Mouse (Mus musculus): Measurements from ENCODE around the gene Cacna2d3.

DNA sequence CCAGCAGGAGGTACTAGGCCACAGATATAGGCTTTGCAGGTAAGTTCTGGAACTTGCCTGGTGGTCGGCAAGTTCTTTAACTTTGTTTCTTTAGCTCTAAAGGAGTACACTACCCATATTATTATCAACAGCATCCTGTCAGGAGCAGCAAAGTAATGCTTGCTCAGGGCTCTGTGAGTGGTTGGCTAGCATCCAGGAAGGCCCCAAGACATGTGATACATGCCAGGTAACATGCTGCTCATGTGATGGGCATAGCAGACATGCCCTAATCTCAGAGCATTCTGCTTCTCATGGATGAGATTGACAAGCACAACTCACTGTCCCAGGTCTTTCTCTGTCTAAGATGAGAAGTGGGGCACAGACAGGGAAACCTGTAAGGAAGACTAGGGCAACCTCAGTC lies 442.8 kb downstream of the Cacna2d3 start:
- TF ChIP-seq POLR2A (IDR thresholded peaks at IDR 0.05; ENCODE audit: low read depth, low read length) (no peak), CTCF (conservative IDR thresholded peaks at IDR 0.05; ENCODE audit: insufficient read depth, insufficient read length, low read depth, low read length) (no peak)

Data from kidney, adult 2 months (tissue).